Mouse (Mus musculus) sigmoid colon, adult 10 weeks (tissue): ENCODE measurements around the gene Gm49601. TPM values are rescaled to one million over a fixed set of nuclear protein-coding genes. Genes with fewer than 3 reads are reported as not detected.

Experiments used
- polyA plus RNA-seq: library from polyadenylated mRNA; stranded (reverse); fragments of 350-450 nt; fragmentation: Illumina TruSeq; extraction: RNeasy Lipid Tissue Mini Kit (QIAGEN cat#74804); gene quantifications from one replicate; pipeline ENCODE4 v1.2.3, GENCODE M21; 2014; ENCODE audit warnings: low read depth, low replicate concordance

Gm49601 gene
- polyA plus RNA-seq = 2.0 TPM

GRCm38 (mm10) chr16:18626376-18626878 is at the start of gene Gm49601:
Gene Gm49601 (minus strand): TSS chr16:18626427.

GRCm38 (mm10) chr16:18629390-18630231 is 3.4 kb upstream of the Gm49601 start, which contains the start of gene Sept5:
Gene Sept5 (minus strand): TSS chr16:18629954.

DNA sequence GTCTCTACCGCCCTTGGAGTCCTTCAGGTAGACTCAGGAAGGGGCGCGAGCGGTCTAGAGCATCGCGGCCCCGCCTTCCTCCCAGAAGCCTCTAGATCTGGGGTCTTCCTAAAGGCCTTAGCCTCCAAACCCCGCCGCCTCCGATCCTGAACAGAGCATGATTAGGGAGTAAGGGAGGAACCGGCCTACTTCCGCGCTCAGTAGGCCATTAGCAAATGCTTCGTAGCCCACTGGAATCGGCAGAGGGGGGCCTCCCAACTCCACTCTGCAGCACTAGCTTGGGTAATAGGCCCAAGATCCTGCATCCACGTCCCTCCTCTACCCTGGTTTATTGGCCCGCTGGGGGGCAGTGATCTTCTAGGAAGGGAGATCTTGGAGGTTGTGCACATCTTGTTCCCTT is 4.2 kb downstream of the Gm49601 start, which contains the start of gene Gp1bb:
Gp1bb (minus strand) TSS at position 385 of the 400 bp plus-strand sequence.

DNA sequence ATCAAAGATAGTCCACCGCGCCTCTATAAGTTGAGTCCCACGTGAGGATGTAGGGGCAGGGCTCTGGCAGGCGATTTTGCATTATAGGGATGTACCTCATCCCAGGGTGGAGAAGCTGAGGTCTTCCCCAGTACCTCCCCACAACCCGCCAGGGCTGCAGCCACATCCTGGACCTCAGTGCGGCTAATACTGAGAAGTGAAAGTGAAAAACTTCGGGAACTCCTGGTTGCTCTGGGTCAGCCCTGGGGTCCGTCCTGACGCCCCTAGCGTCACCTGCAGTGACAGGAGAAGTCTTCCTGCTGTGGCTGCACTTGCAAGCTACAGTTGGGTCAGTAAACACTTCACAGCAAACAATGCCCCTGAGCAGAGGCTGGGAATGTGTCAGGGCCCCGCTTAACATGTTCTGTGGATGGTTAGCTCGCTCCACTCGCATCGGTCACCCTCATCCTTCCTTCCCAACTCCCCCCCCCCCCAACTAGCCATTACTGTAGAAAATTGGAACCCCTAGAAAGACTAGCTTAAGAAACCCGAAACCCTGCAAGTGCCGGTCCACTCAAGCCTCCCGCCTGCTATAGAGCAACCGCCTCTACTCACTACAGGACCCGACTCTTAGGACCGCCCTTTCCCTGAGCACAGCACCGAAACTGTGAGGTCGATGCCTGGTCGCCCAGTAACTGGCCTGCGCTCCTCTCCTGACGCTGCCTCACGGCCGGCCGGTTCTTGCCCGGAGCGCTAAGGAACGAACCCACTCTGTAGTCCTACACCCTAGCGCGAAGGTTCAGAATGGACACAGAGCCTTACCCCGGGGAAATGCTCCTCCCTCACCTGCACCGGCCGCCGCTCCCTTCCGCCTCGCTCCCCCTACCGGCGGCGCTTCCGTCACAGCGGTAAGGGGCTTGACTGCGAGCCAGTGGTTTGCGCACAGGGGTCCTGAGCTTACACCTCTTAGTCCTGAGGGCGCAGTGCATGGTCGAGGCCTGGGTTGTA is 36.1 kb downstream of the Gm49601 start, which contains the start of gene Tbx1:
Tbx1 (minus strand) TSS at position 868 of the 987 bp plus-strand sequence.

Other genes starting within 250 kb of the Gm49601 start
- gene Txnrd2, start 200.0 kb downstream of the Gm49601 start, polyA plus RNA-seq = 0.88 TPM
- gene Comt, start 199.6 kb downstream of the Gm49601 start, polyA plus RNA-seq = 6.7 TPM
- not detected for gene Gnb1l, start 127.7 kb downstream of the Gm49601 start, polyA plus RNA-seq
- not detected for gene Rtl10, start 127.5 kb downstream of the Gm49601 start, polyA plus RNA-seq
- gene Tbx1, start 35.8 kb downstream of the Gm49601 start, polyA plus RNA-seq = 0.35 TPM
- gene Gp1bb, start 4.0 kb downstream of the Gm49601 start, polyA plus RNA-seq = not detected
- gene Sept5, start 3.5 kb upstream of the Gm49601 start, polyA plus RNA-seq = 1.5 TPM
- not detected for gene Cldn5, start 150.4 kb upstream of the Gm49601 start, polyA plus RNA-seq
- gene Ufd1, start 185.4 kb upstream of the Gm49601 start, polyA plus RNA-seq = 81.4 TPM
- 2.7 TPM for gene Cdc45, start 185.6 kb upstream of the Gm49601 start, polyA plus RNA-seq
- 12.2 TPM for gene 2510002D24Rik, start 210.2 kb upstream of the Gm49601 start, polyA plus RNA-seq
- gene Gm28539, start 210.2 kb upstream of the Gm49601 start, polyA plus RNA-seq = not detected